Mouse (Mus musculus): ENCODE measurements around the gene Ccdc92b.

DNA sequence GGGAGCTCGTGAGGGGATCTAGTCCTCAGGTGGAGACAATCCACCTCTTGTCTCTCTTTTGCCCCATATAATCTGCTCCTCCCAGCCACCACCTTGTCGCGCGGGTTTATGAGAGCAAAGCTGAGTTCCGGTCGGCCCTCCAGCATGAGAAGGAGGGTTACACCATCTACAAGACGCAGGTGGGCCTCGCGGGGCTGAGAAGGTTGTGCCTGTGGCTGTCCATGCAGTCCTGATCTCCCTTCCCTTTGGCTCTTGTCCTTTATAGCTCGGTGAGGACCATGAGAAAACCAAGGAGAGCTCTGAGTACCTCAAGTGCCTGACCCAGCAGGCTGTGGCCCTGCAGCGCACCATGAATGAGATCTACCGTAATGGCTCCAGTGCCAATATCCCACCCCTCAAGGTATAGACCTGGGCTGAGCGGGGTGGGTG lies 48.2 kb downstream of the Ccdc92b start:
- TF ChIP-seq POLR2A (IDR thresholded peaks at IDR 0.05; ENCODE audit: insufficient read length, low read depth) = no peak
- TF ChIP-seq USF1 (IDR thresholded peaks at IDR 0.05; ENCODE audit: low read depth) = no peak
- no peak for TF ChIP-seq E2F4 (IDR thresholded peaks at IDR 0.05; ENCODE audit: insufficient read depth)
- no peak for TF ChIP-seq CEBPB (IDR thresholded peaks at IDR 0.05; ENCODE audit: insufficient read depth, poor library complexity, severe bottlenecking)
- TF ChIP-seq TCF3 (IDR thresholded peaks at IDR 0.05; ENCODE audit: insufficient read length, low read depth) = no peak
- TF ChIP-seq MAX (IDR thresholded peaks at IDR 0.05; ENCODE audit: low read depth) = no peak
- TF ChIP-seq MYOD1 (IDR thresholded peaks at IDR 0.05; ENCODE audit: control insufficient read depth in 1 of 3, insufficient read length in 2 of 3, low read depth in 2 of 3) = no peak
